8 mouse cellular contexts compared by ENCODE assay signal in genomic region chr12:69986786-69987497, GRCm38 (mm10). TPM values are rescaled to one million over a fixed set of nuclear protein-coding genes. Genes with fewer than 3 reads are reported as not detected.
DNase-seq lines count a peak whose midpoint lies in the region; ATAC-seq and TF ChIP-seq lines count a peak whose summit lies in the region.

TSS of gene Sav1 (minus strand) at chr12:69987002.

- H3K27me3 ChIP-seq in heart, embryonic 13.5 days (replicated peaks) = no peaks in the 10 kb centered on the region
- H3K27me3 ChIP-seq in liver, embryonic 11.5 days (replicated peaks; ENCODE audit: control insufficient read depth, insufficient read depth, low read length) = no peaks in the 10 kb centered on the region
- no peaks in the 10 kb centered on the region for H3K27me3 ChIP-seq in myocyte (ENCODE audit: control insufficient read depth, insufficient read depth, insufficient read length)

- H3K4me2 ChIP-seq in heart, embryonic 13.5 days = peak within 1 kb of the TSS; percentile 83
- peak within 1 kb of the TSS; percentile 80 for H3K4me2 ChIP-seq in liver, embryonic 11.5 days
- peak within 1 kb of the TSS; percentile 89 for H3K4me2 ChIP-seq in myocyte (ENCODE audit: low read depth)

- peak within 1 kb of the TSS; percentile 86 for H3ac ChIP-seq in myocyte (ENCODE audit: control insufficient read depth, insufficient read length)

- H3K9ac ChIP-seq in heart, embryonic 13.5 days = peak within 1 kb of the TSS; percentile 98
- H3K9ac ChIP-seq in liver, embryonic 11.5 days (ENCODE audit: low read depth, low read length) = peak within 1 kb of the TSS; percentile 98

- H3K79me2 ChIP-seq in myocyte (ENCODE audit: control insufficient read depth, insufficient read depth) = peaks cover 46% of the 10 kb centered on the region

- no peaks in the 10 kb centered on the region for H3K9me3 ChIP-seq in heart, embryonic 13.5 days
- H3K9me3 ChIP-seq in liver, embryonic 11.5 days (ENCODE audit: control insufficient read depth, low read length) = no peaks in the 10 kb centered on the region

- peaks cover 25% of the 10 kb centered on the region for H3K36me3 ChIP-seq in heart, embryonic 13.5 days
- H3K36me3 ChIP-seq in liver, embryonic 11.5 days (ENCODE audit: control insufficient read depth, insufficient read depth, low read length) = peaks cover 11% of the 10 kb centered on the region; the same call in 1 of the 2 replicates
- H3K36me3 ChIP-seq in myocyte (ENCODE audit: control insufficient read depth, insufficient read depth) = peaks cover 27% of the 10 kb centered on the region

- DNase-seq in c-Kit-negative CD71-positive TER-119-positive erythroid progenitor cells, embryonic 14.5 days (ENCODE audit: low read depth, low spot score) = peak; percentile 84
- DNase-seq in fibroblast of lung, adult 2 months (ENCODE audit: low read depth) = peak; percentile 63
- peak; percentile 93 for DNase-seq in kidney, postnatal 10 days
- DNase-seq in liver, embryonic 11.5 days (ENCODE audit: low spot score) = peak; percentile 85
- peak; percentile 88 to 94 for DNase-seq in spleen, postnatal 4 days (ENCODE audit: low spot score in 2 of 2)

- ATAC-seq in CD4-positive, CD25-positive, alpha-beta regulatory T cell, adult 4 months = peak; percentile 64
- peak; percentile 88 for ATAC-seq in heart, embryonic 13.5 days (ENCODE audit: extremely low read depth, insufficient number of reproducible peaks, low FRiP score, low TSS enrichment)
- ATAC-seq in liver, embryonic 11.5 days (replicated peaks; ENCODE audit: low FRiP score) = peak; percentile 92

- peaks cover 35% of the 10 kb centered on the region for H3K4me1 ChIP-seq in heart, embryonic 13.5 days
- H3K4me1 ChIP-seq in liver, embryonic 11.5 days (replicated peaks; ENCODE audit: control insufficient read depth, insufficient read depth, low read length) = peaks cover 9% of the 10 kb centered on the region; the same call in 1 of the 2 replicates

- under 1% methylated on average over 60 of the region's 102 CpGs for WGBS in heart, embryonic 13.5 days
- WGBS in liver, embryonic 11.5 days = under 1% methylated on average over 100 of the region's 102 CpGs

- peak within 1 kb of the TSS; percentile 96 for H3K27ac ChIP-seq in heart, embryonic 13.5 days (replicated peaks)
- peak within 1 kb of the TSS; percentile 90 for H3K27ac ChIP-seq in liver, embryonic 11.5 days (ENCODE audit: low read depth, low read length)

- TF ChIP-seq POLR2A in myocyte (IDR thresholded peaks at IDR 0.05; ENCODE audit: insufficient read length, low read depth) = peak; percentile 83

- H3K4me3 ChIP-seq in heart, embryonic 13.5 days = peak within 1 kb of the TSS; percentile 97
- H3K4me3 ChIP-seq in liver, embryonic 11.5 days (ENCODE audit: low read depth, low read length) = peak within 1 kb of the TSS; percentile 96
- H3K4me3 ChIP-seq in myocyte = peak within 1 kb of the TSS; percentile 67

TF ChIP-seq in myocyte, 11 proteins besides CTCF, POLR2A, EP300 and RAD21:
- TF ChIP-seq CEBPB (IDR thresholded peaks at IDR 0.05; ENCODE audit: insufficient read depth, poor library complexity, severe bottlenecking) (no peak), USF1 (IDR thresholded peaks at IDR 0.05; ENCODE audit: low read depth) (no peak), MYOD1 (IDR thresholded peaks at IDR 0.05; ENCODE audit: control insufficient read depth in 1 of 3, insufficient read length in 2 of 3, low read depth in 2 of 3) (peak in 1 of 3 experiments; percentile 57), TCF3 (IDR thresholded peaks at IDR 0.05; ENCODE audit: insufficient read length, low read depth) (no peak), MAX (IDR thresholded peaks at IDR 0.05; ENCODE audit: low read depth) (no peak), SRF (IDR thresholded peaks at IDR 0.05; ENCODE audit: control insufficient read depth, insufficient read length, low read depth) (no peak), REST (IDR thresholded peaks at IDR 0.05; ENCODE audit: insufficient read depth, insufficient read length) (no peak), MYOG (IDR thresholded peaks at IDR 0.05; ENCODE audit: control insufficient read depth in 1 of 3, insufficient read depth in 1 of 3, insufficient read length in 2 of 3, low read depth in 2 of 3) (peak in 1 of 3 experiments; percentile 57), POLR2AphosphoS2 (IDR thresholded peaks at IDR 0.05; ENCODE audit: insufficient read length, low read depth) (peak; percentile 91), TCF12 (IDR thresholded peaks at IDR 0.05; ENCODE audit: insufficient read depth, poor library complexity, severe bottlenecking) (no peak), E2F4 (IDR thresholded peaks at IDR 0.05; ENCODE audit: insufficient read depth) (peak; percentile 10)

RNA-seq across cellular contexts. Expression of gene Sav1, which starts in this region (rescaled TPM):
- 1 to 10 TPM; 3.0 to 5.0 TPM for polyA plus RNA-seq in CD4-positive, CD25-positive, alpha-beta regulatory T cell, adult 4 months (2017; shearing (Covaris generic))
- polyA plus RNA-seq in heart, embryonic 13.5 days (2015; fragmentation: Nextera tagmentation; extraction: Ambion mirVana) = 2.8 and 4.4 TPM in 2 replicates
- polyA plus RNA-seq in liver, embryonic 11.5 days (2014; fragmentation: Nextera tagmentation; extraction: Ambion mirVana) = 8.4 and 9.1 TPM in 2 replicates
- 23.2 TPM for polyA plus RNA-seq in myocyte (2012; fragmentation: generic; extraction: Trizol)

Comparison
In these comparisons a context has a peak if more than half of its experiments do, and no peak if none do; other contexts are left out.
1. Peak in every context shown above with its lines: DNase-seq, ATAC-seq, H3K4me3 ChIP-seq and H3K27ac ChIP-seq.